Mouse (Mus musculus) neural tube, embryonic 15.5 days (tissue): Measurements from ENCODE around the gene Tcta. TPM values are rescaled to one million over a fixed set of nuclear protein-coding genes. Genes with fewer than 3 reads are reported as not detected.
"Not testable (repeated sequence)": the region's sequence is repeated elsewhere in the genome, so short reads cannot be mapped to it uniquely, and the experiment has no call there.

ENCODE experiments used
- ATAC-seq: fragments of 200-750 bp; cut with Nextera tagmentation; 2 replicates; pipeline ENCODE4 v1.8.0; 2017; ENCODE audit warnings: mild to moderate bottlenecking, moderate TSS enrichment, moderate library complexity; ENCODE audit not compliant: low FRiP score
- H3K27ac ChIP-seq: fragments of 300-500 bp; sonication (generic); replicated peaks from 2 replicates; pipeline ENCODE4 v1.5.1; 2015; ENCODE audit warnings: mild to moderate bottlenecking, inconsistent platforms
- H3K27me3 ChIP-seq: fragments of 300-500 bp; sonication (generic); replicated peaks from 2 replicates; pipeline ENCODE4 v1.6.1; 2015; ENCODE audit warnings: inconsistent platforms
- H3K36me3 ChIP-seq: fragments of 300-500 bp; sonication (generic); 2 replicates; pipeline ENCODE4 v1.6.1; 2015; ENCODE audit warnings: inconsistent platforms
- H3K4me1 ChIP-seq: fragments of 300-500 bp; sonication (generic); 2 replicates; pipeline ENCODE4 v1.6.1; 2015; ENCODE audit warnings: inconsistent platforms
- H3K4me2 ChIP-seq: fragments of 300-500 bp; sonication (generic); 2 replicates; pipeline ENCODE4 v1.6.1; 2015; ENCODE audit warnings: inconsistent platforms, mild to moderate bottlenecking, moderate library complexity
- H3K4me3 ChIP-seq: fragments of 300-500 bp; sonication (generic); replicated peaks from 2 replicates; pipeline ENCODE4 v1.5.1; 2015; ENCODE audit warnings: mild to moderate bottlenecking, inconsistent platforms
- H3K9ac ChIP-seq: fragments of 300-500 bp; sonication (generic); replicated peaks from 2 replicates; pipeline ENCODE4 v1.6.1; 2015; ENCODE audit warnings: mild to moderate bottlenecking, inconsistent platforms
- H3K9me3 ChIP-seq: fragments of 300-500 bp; sonication (generic); replicated peaks from 2 replicates; pipeline ENCODE4 v1.6.1; 2016; ENCODE audit warnings: inconsistent platforms
- WGBS: fragments of 180-500 bp; shearing (Covaris S2); methylation state at CpG from one replicate; pipeline ENCODE4 v1.1.7; 2015; ENCODE audit warnings: mixed read lengths; 5-methylcytosine and 5-hydroxymethylcytosine counted together
- polyA plus RNA-seq: library from polyadenylated mRNA; unstranded; fragments of >200 nt; fragmentation: Nextera tagmentation; extraction: Ambion mirVana; gene quantifications from 2 replicates; pipeline ENCODE4 v1.2.1, GENCODE M21; 2015

Tcta gene
- polyA plus RNA-seq, 1 experiment from 2014 or later, result 49.2 TPM

- peak overlapping the region; percentile 97 for H3K27ac ChIP-seq
- H3K27me3 ChIP-seq, result no peaks in the 10 kb centered on the region
- H3K9me3 ChIP-seq, result no peaks in the 10 kb centered on the region
- peaks cover 20% of the 10 kb centered on the region for H3K36me3 ChIP-seq
- H3K4me1 ChIP-seq, result peaks cover 61% of the 10 kb centered on the region
- H3K9ac ChIP-seq, result peak overlapping the region; percentile 92
- H3K4me2 ChIP-seq, result peak overlapping the region; percentile 61
- no peak for ATAC-seq
- 19% methylated on average over 12 of the region's 12 CpGs for WGBS
- peak overlapping the region; percentile 83 for H3K4me3 ChIP-seq
These were observed 1.3 kb upstream of the Tcta start for GRCm38 (mm10) chr9:108307021-108307807.

- H3K27me3 ChIP-seq, result no peaks in the 10 kb centered on the region
- H3K4me2 ChIP-seq, result peak overlapping the region; percentile 61
- ATAC-seq, result peak; percentile 70
- no peaks in the 10 kb centered on the region for H3K9me3 ChIP-seq
- peak overlapping the region; percentile 92 for H3K9ac ChIP-seq
- H3K4me1 ChIP-seq, result peaks cover 58% of the 10 kb centered on the region
- H3K4me3 ChIP-seq, result peak overlapping the region; percentile 83
- H3K27ac ChIP-seq, result peak overlapping the region; percentile 97
- under 1% methylated on average over 51 of the region's 51 CpGs for WGBS
- H3K36me3 ChIP-seq, result peaks cover 24% of the 10 kb centered on the region
These were observed 616 bp upstream of the Tcta start for GRCm38 (mm10) chr9:108306571-108306980.

GRCm38 (mm10) chr9:108305170-108305569 is 790 bp downstream of the Tcta start:
- no peak; the same call in 1 of the 2 replicates for ATAC-seq
- Histone ChIP-seq H3K4me2 (peak overlapping the region; percentile 92), H3K36me3 (peaks cover 36% of the 10 kb centered on the region), H3K9me3 (no peaks in the 10 kb centered on the region), H3K27me3 (no peaks in the 10 kb centered on the region), H3K27ac (peak overlapping the region; percentile 97), H3K4me3 (peak overlapping the region; percentile 83), H3K4me1 (peaks cover 50% of the 10 kb centered on the region), H3K9ac (peak overlapping the region; percentile 91)
- 0% methylated on average over 1 of the region's 1 CpGs for WGBS

GRCm38 (mm10) chr9:108304716-108305115 is 1.2 kb downstream of the Tcta start:
- Histone ChIP-seq H3K9me3 (no peaks in the 10 kb centered on the region), H3K27ac (peak overlapping the region; percentile 97; the same call in 1 of the 2 replicates), H3K4me3 (peak overlapping the region; percentile 83), H3K27me3 (no peaks in the 10 kb centered on the region), H3K36me3 (peaks cover 36% of the 10 kb centered on the region), H3K9ac (peak overlapping the region; percentile 91), H3K4me2 (peak overlapping the region; percentile 92), H3K4me1 (peaks cover 46% of the 10 kb centered on the region)
- no peak for ATAC-seq
- 90% methylated on average over 4 of the region's 4 CpGs for WGBS

GRCm38 (mm10) chr9:108301853-108302252 is 4.1 kb downstream of the Tcta start:
- Histone ChIP-seq H3K27me3 (no peaks in the 10 kb centered on the region), H3K9me3 (no peaks in the 10 kb centered on the region), H3K4me3 (no peak overlapping the region), H3K36me3 (peaks cover 41% of the 10 kb centered on the region), H3K27ac (no peak overlapping the region), H3K4me1 (peaks cover 23% of the 10 kb centered on the region), H3K9ac (no peak overlapping the region), H3K4me2 (no peak overlapping the region)
- 78% methylated on average over 3 of the region's 3 CpGs for WGBS
- no peak for ATAC-seq

- Histone ChIP-seq H3K9ac (no peak within 1 kb of the TSS), H3K36me3 (peaks cover 48% of the 10 kb centered on the region)
These were observed 9.3 kb downstream of the Tcta start, which contains the start of gene Amt for GRCm38 (mm10) chr9:108296453-108297355. Amt (plus strand) TSS chr9:108296853.

GRCm38 (mm10) chr9:108290773-108291172 is 15.2 kb downstream of the Tcta start:
- Histone ChIP-seq H3K4me2 (peak overlapping the region; percentile 74), H3K4me3 (peak overlapping the region; percentile 65), H3K9ac (peak overlapping the region; percentile 70), H3K9me3 (no peaks in the 10 kb centered on the region), H3K27ac (peak overlapping the region; percentile 85), H3K4me1 (peaks cover 15% of the 10 kb centered on the region), H3K36me3 (peaks cover 25% of the 10 kb centered on the region), H3K27me3 (no peaks in the 10 kb centered on the region)
- ATAC-seq, result peak; percentile 20; the same call in 1 of the 2 replicates
- 41% methylated on average over 6 of the region's 6 CpGs for WGBS

More at GRCm38 (mm10) chr9:108296453-108297355, 9.3 kb downstream of the Tcta start, which contains the start of gene Amt:
- no peak for ATAC-seq
- Histone ChIP-seq H3K4me1 (peaks cover 6% of the 10 kb centered on the region), H3K4me2 (peak within 1 kb of the TSS; percentile 41), H3K27me3 (no peaks in the 10 kb centered on the region), H3K4me3 (peak within 1 kb of the TSS; percentile 22), H3K9me3 (no peaks in the 10 kb centered on the region), H3K27ac (no peak within 1 kb of the TSS)
- WGBS, result 20% methylated on average over 18 of the region's 18 CpGs

GRCm38 (mm10) chr9:108290016-108290750 is 15.8 kb downstream of the Tcta start, which contains the start of gene Nicn1:
Nicn1 (plus strand) TSS chr9:108290429.
- peak within 1 kb of the TSS; percentile 93 for H3K27ac ChIP-seq
- H3K4me3 ChIP-seq, result peak within 1 kb of the TSS; percentile 65
- no peaks in the 10 kb centered on the region for H3K27me3 ChIP-seq
- peak within 1 kb of the TSS; percentile 74 for H3K4me2 ChIP-seq
- peaks cover 19% of the 10 kb centered on the region for H3K36me3 ChIP-seq
- peaks cover 15% of the 10 kb centered on the region for H3K4me1 ChIP-seq
- ATAC-seq, result peak; percentile 96
- H3K9me3 ChIP-seq, result no peaks in the 10 kb centered on the region
- H3K9ac ChIP-seq, result peak within 1 kb of the TSS; percentile 81
- under 1% methylated on average over 32 of the region's 32 CpGs for WGBS

- Histone ChIP-seq H3K4me1 (peaks cover 15% of the 10 kb centered on the region), H3K4me3 (peak overlapping the region; percentile 65), H3K9me3 (no peaks in the 10 kb centered on the region), H3K27ac (peak overlapping the region; percentile 93), H3K4me2 (peak overlapping the region; percentile 74), H3K27me3 (no peaks in the 10 kb centered on the region), H3K36me3 (peaks cover 11% of the 10 kb centered on the region), H3K9ac (peak overlapping the region; percentile 81; the same call in 1 of the 2 replicates)
- ATAC-seq, result no peak
- WGBS, result 58% methylated on average over 2 of the region's 2 CpGs
These were observed 16.6 kb downstream of the Tcta start for GRCm38 (mm10) chr9:108289347-108289746.

GRCm38 (mm10) chr9:108287526-108288238 is 18.3 kb downstream of the Tcta start:
- H3K4me3 ChIP-seq, H3K27ac ChIP-seq, ATAC-seq, H3K27me3 ChIP-seq, H3K9me3 ChIP-seq, H3K36me3 ChIP-seq, H3K9ac ChIP-seq, H3K4me2 ChIP-seq: not testable (repeated sequence)
- WGBS, result 88% methylated on average over 4 of the region's 6 CpGs
- H3K4me1 ChIP-seq, result peaks cover 15% of the 10 kb centered on the region
